Mouse (Mus musculus): ENCODE data around the gene Kcnmb3. TPM values are rescaled to one million over a fixed set of nuclear protein-coding genes. Genes with fewer than 3 reads are reported as not detected.

The Kcnmb3 gene
- not detected in 2 replicates for polyA plus RNA-seq (2012; rRNA removed)

DNA sequence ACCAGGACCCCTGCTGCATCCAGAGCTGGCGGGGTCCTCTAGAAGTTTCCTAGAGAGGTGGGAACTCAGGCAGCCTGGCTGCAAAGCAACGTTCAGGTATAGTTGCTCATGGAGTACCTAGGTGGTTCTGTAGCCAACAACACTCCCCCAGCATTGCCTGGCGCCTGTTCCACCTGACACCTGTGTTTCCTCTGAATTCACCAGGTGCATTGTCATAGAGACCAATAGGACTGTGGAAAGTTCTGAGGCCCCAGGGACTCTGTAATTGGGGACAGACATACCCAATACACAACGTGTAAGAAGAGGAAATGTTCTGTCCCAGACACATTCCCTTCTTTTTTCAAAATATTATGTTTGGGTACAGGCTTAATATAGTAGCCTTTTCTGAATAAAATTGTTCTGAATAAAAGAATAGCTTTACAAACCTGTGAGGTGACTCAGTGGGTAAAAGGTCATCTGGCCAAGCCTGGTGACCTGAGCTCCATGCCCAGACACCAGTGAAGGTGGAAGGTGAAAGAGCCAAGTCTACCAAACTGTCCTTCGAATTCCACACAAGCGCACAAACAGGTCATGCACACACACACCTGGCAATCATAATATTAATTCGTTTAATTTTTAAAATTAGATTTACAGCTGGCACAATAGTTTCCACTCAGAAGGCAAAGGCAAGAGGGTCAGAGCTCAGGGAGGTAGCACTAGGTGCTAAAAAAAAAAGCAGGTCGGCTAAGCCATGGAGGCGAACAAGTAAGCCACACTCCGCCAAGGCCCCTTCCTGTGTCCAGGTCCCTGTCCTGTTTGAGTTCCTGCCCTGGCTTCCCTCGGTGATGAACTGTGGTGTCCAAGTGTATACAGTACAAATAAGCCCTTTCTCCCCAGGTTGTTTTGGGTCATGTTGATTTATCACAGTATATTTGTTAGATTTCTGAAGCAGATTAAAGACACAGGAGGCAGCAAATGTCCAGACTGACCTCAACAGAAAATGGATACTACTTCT is at the start of gene Kcnmb3:
Gene Kcnmb3 (minus strand): TSS at position 135 of the 994 bp plus-strand sequence.

DNA sequence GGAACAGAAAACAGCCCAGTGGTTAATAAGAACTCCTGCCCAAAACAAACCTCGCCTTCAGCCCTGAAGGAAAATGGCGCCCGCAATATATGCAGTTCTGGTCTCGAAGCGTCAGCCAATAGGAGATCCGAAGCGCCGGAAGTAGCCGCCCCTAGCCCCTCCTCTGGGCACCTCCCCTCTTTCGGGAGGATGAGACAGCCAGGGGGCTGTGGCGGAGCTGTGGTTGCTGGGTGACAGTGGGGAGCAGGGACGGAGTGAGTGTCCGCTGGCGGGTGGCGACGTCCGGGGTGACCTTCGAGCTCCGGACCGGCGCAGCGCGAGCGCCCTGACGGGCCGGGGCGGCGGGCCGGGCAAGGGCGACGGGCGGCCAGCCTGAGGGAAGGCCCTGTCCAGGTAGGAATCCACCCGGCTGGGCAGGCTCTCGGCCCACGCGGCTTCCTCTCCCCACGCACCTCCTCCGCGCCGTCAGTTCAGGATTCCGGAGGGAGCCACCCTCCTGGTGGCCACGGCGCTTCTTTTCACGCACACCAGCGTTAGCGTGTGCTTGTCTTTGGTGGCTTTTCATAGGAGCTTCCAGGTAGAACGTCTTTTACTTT is 37.4 kb upstream of the Kcnmb3 start, which contains the start of gene Mfn1:
Gene Mfn1 (plus strand): TSS at position 163 of the 596 bp plus-strand sequence.

DNA sequence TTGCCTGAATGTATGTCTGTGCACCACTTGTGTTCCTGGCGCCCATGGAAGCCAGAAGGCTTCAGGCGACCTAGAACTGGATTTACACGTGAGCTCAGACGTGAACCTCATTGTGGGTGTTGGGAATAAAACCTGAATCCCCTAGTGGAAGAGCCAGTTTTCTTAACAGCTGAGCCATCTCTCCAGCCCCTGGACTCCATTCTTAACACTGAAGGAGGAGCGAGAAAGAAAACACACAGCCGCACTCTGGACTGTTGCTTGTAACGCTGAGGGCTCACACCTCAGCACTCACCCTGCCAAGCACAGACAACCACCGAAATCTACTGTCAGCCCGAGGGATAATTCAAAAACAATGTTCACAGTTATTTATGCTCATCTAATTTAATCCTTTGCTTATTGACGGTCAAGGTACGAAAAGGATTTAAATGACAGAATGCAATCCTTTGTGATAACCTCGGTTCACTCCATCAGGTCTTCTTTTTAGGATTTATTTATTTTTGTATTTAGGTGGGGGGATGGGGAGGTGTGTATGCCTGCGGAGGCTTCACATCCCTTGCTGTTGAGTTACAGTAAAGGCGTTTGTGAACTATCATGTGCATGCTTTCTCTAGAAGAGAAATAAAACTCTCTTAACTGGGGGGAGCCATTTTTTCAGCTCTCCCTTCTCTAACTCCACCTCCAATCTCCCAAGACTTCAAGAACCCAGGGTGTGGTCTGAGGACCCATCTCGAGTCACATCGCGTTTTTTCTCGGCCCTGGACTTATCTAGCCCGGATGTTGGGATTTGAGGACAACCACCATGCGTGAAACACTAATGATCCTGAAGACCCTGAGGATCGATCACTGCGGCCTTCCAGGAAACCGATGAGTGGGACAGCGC is 17.7 kb upstream of the Kcnmb3 start, which contains the start of gene Zfp639:
Gene Zfp639 (plus strand): TSS at position 764 of the 879 bp plus-strand sequence.

Other genes with a start within 250 kb of the Kcnmb3 start
- 15.3 and 16.1 TPM in 2 replicates for gene Zmat3, start 126.2 kb downstream of the Kcnmb3 start, polyA plus RNA-seq (2012; rRNA removed)
- gene Pik3ca, start 94.6 kb downstream of the Kcnmb3 start, polyA plus RNA-seq (2012; rRNA removed) = 22.6 and 27.3 TPM in 2 replicates
- gene Zfp639, start 18.0 kb upstream of the Kcnmb3 start, polyA plus RNA-seq (2012; rRNA removed) = 63.2 and 64.2 TPM in 2 replicates
- gene Mfn1, start 37.2 kb upstream of the Kcnmb3 start, polyA plus RNA-seq (2012; rRNA removed) = 53.0 and 55.3 TPM in 2 replicates
- 53.8 and 66.4 TPM in 2 replicates for gene Gnb4, start 124.4 kb upstream of the Kcnmb3 start, polyA plus RNA-seq (2012; rRNA removed)
- gene Actl6a, start 214.1 kb upstream of the Kcnmb3 start, polyA plus RNA-seq (2012; rRNA removed) = 68.8 and 80.0 TPM in 2 replicates
- 236 and 270 TPM in 2 replicates for gene Ndufb5, start 244.8 kb upstream of the Kcnmb3 start, polyA plus RNA-seq (2012; rRNA removed)
- gene Mrpl47, start 245.4 kb upstream of the Kcnmb3 start, polyA plus RNA-seq (2012; rRNA removed) = 20.1 and 20.5 TPM in 2 replicates

Measured in central nervous system, embryonic 14 days (tissue).